Mouse (Mus musculus): ENCODE measurements around the gene Rab1b. TPM values are rescaled to one million over a fixed set of nuclear protein-coding genes. Genes with fewer than 3 reads are reported as not detected.

Gene Rab1b
- polyA plus RNA-seq, 1 experiment from 2014 or later, result 306 TPM

- Histone ChIP-seq H3K4me1 (ENCODE audit: insufficient read depth, low read length) (peaks cover 28% of the 10 kb centered on the region), H3K9ac (replicated peaks; ENCODE audit: low read length) (peak overlapping the region; percentile 94), H3K27me3 (ENCODE audit: insufficient read depth, low read length) (no peaks in the 10 kb centered on the region), H3K4me3 (ENCODE audit: low read length) (peak overlapping the region; percentile 88), H3K27ac (ENCODE audit: low read length) (peak overlapping the region; percentile 93), H3K36me3 (ENCODE audit: insufficient read depth, low read length) (peaks cover 61% of the 10 kb centered on the region), H3K4me2 (replicated peaks; ENCODE audit: low read depth, low read length) (peak overlapping the region; percentile 93), H3K9me3 (ENCODE audit: low read length) (no peaks in the 10 kb centered on the region)
- WGBS, result 5% methylated on average over 9 of the region's 9 CpGs
- ATAC-seq (ENCODE audit: low FRiP score, low TSS enrichment), result no peak
Measured at GRCm38 (mm10) chr19:5106074-5106473, 798 bp downstream of the Rab1b start.

- peaks cover 39% of the 10 kb centered on the region for H3K4me1 ChIP-seq (ENCODE audit: insufficient read depth, low read length)
Measured at GRCm38 (mm10) chr19:5098363-5099143, 8.3 kb downstream of the Rab1b start, which contains the start of gene Cnih2. Gene Cnih2, minus strand, starts transcription at chr19:5098521.

GRCm38 (mm10) chr19:5097521-5098362 lies 9.1 kb downstream of the Rab1b start:
- Histone ChIP-seq H3K9ac (replicated peaks; ENCODE audit: low read length) (peak overlapping the region; percentile 77), H3K9me3 (ENCODE audit: low read length) (no peaks in the 10 kb centered on the region), H3K4me3 (ENCODE audit: low read length) (peak overlapping the region; percentile 59), H3K4me1 (ENCODE audit: insufficient read depth, low read length) (peaks cover 39% of the 10 kb centered on the region), H3K36me3 (ENCODE audit: insufficient read depth, low read length) (peaks cover 32% of the 10 kb centered on the region), H3K4me2 (replicated peaks; ENCODE audit: low read depth, low read length) (peak overlapping the region; percentile 98), H3K27ac (ENCODE audit: low read length) (no peak overlapping the region), H3K27me3 (ENCODE audit: insufficient read depth, low read length) (no peaks in the 10 kb centered on the region)
- WGBS, result 4% methylated on average over 28 of the region's 31 CpGs
- ATAC-seq (ENCODE audit: low FRiP score, low TSS enrichment), result 0 out of 2 replicates have a peak, but pooled peaks have one; percentile 1

More at GRCm38 (mm10) chr19:5098363-5099143, 8.3 kb downstream of the Rab1b start, which contains the start of gene Cnih2:
- peak within 1 kb of the TSS; percentile 98 for H3K4me2 ChIP-seq (replicated peaks; ENCODE audit: low read depth, low read length)
- no peak within 1 kb of the TSS for H3K27ac ChIP-seq (ENCODE audit: low read length)
- no peaks in the 10 kb centered on the region for H3K9me3 ChIP-seq (ENCODE audit: low read length)
- H3K27me3 ChIP-seq (ENCODE audit: insufficient read depth, low read length), result no peaks in the 10 kb centered on the region
- ATAC-seq (ENCODE audit: low FRiP score, low TSS enrichment), result peak; percentile 80
- peak within 1 kb of the TSS; percentile 59 for H3K4me3 ChIP-seq (ENCODE audit: low read length)
- H3K36me3 ChIP-seq (ENCODE audit: insufficient read depth, low read length), result peaks cover 40% of the 10 kb centered on the region
- H3K9ac ChIP-seq (replicated peaks; ENCODE audit: low read length), result peak within 1 kb of the TSS; percentile 77
- WGBS, result 4% methylated on average over 40 of the region's 48 CpGs

- no peak for ATAC-seq (ENCODE audit: low FRiP score, low TSS enrichment)
- peaks cover 30% of the 10 kb centered on the region for H3K36me3 ChIP-seq (ENCODE audit: insufficient read depth, low read length)
- no peak overlapping the region for H3K4me2 ChIP-seq (replicated peaks; ENCODE audit: low read depth, low read length)
- H3K4me3 ChIP-seq (ENCODE audit: low read length), result no peak overlapping the region
- H3K9ac ChIP-seq (replicated peaks; ENCODE audit: low read length), result no peak overlapping the region
- H3K4me1 ChIP-seq (ENCODE audit: insufficient read depth, low read length), result peaks cover 39% of the 10 kb centered on the region
- H3K9me3 ChIP-seq (ENCODE audit: low read length), result no peaks in the 10 kb centered on the region
- no peak overlapping the region for H3K27ac ChIP-seq (ENCODE audit: low read length)
- WGBS, result 14% methylated on average over 9 of the region's 9 CpGs
- no peaks in the 10 kb centered on the region for H3K27me3 ChIP-seq (ENCODE audit: insufficient read depth, low read length)
Measured at GRCm38 (mm10) chr19:5095887-5096474, 10.9 kb downstream of the Rab1b start.

- Histone ChIP-seq H3K36me3 (ENCODE audit: insufficient read depth, low read length) (peaks cover 28% of the 10 kb centered on the region), H3K27ac (ENCODE audit: low read length) (no peak overlapping the region), H3K9ac (replicated peaks; ENCODE audit: low read length) (no peak overlapping the region), H3K4me2 (replicated peaks; ENCODE audit: low read depth, low read length) (no peak overlapping the region), H3K4me1 (ENCODE audit: insufficient read depth, low read length) (peaks cover 39% of the 10 kb centered on the region), H3K9me3 (ENCODE audit: low read length) (no peaks in the 10 kb centered on the region), H3K27me3 (ENCODE audit: insufficient read depth, low read length) (no peaks in the 10 kb centered on the region), H3K4me3 (ENCODE audit: low read length) (no peak overlapping the region)
- ATAC-seq (ENCODE audit: low FRiP score, low TSS enrichment), result peak; percentile 17; the same call in 1 of the 2 replicates
- 38% methylated on average over 11 of the region's 11 CpGs for WGBS
Measured at GRCm38 (mm10) chr19:5094746-5095417, 12.0 kb downstream of the Rab1b start.

GRCm38 (mm10) chr19:5094243-5094632 lies 12.6 kb downstream of the Rab1b start:
- WGBS, result under 1% methylated on average over 21 of the region's 21 CpGs
- H3K4me1 ChIP-seq (ENCODE audit: insufficient read depth, low read length), result peaks cover 42% of the 10 kb centered on the region

GRCm38 (mm10) chr19:5093481-5094242 lies 13.2 kb downstream of the Rab1b start:
- ATAC-seq (ENCODE audit: low FRiP score, low TSS enrichment), result no peak
- Histone ChIP-seq H3K4me2 (replicated peaks; ENCODE audit: low read depth, low read length) (no peak overlapping the region), H3K27ac (ENCODE audit: low read length) (no peak overlapping the region), H3K9ac (replicated peaks; ENCODE audit: low read length) (0 out of 2 replicates have a peak overlapping the region, but pooled peaks have one; percentile 32), H3K27me3 (ENCODE audit: insufficient read depth, low read length) (no peaks in the 10 kb centered on the region), H3K4me1 (ENCODE audit: insufficient read depth, low read length) (peaks cover 42% of the 10 kb centered on the region), H3K36me3 (ENCODE audit: insufficient read depth, low read length) (peaks cover 27% of the 10 kb centered on the region), H3K9me3 (ENCODE audit: low read length) (no peaks in the 10 kb centered on the region), H3K4me3 (ENCODE audit: low read length) (no peak overlapping the region)
- WGBS, result 67% methylated on average over 12 of the region's 12 CpGs

More at GRCm38 (mm10) chr19:5094243-5094632, 12.6 kb downstream of the Rab1b start:
- Histone ChIP-seq H3K4me2 (replicated peaks; ENCODE audit: low read depth, low read length) (no peak overlapping the region), H3K27me3 (ENCODE audit: insufficient read depth, low read length) (no peaks in the 10 kb centered on the region), H3K9ac (replicated peaks; ENCODE audit: low read length) (0 out of 2 replicates have a peak overlapping the region, but pooled peaks have one; percentile 32), H3K4me3 (ENCODE audit: low read length) (no peak overlapping the region), H3K36me3 (ENCODE audit: insufficient read depth, low read length) (peaks cover 27% of the 10 kb centered on the region), H3K27ac (ENCODE audit: low read length) (no peak overlapping the region), H3K9me3 (ENCODE audit: low read length) (no peaks in the 10 kb centered on the region)
- peak; percentile 27 for ATAC-seq (ENCODE audit: low FRiP score, low TSS enrichment)

- H3K4me1 ChIP-seq (ENCODE audit: insufficient read depth, low read length), result peaks cover 35% of the 10 kb centered on the region
- WGBS, result 84% methylated on average over 10 of the region's 10 CpGs
- H3K27ac ChIP-seq (ENCODE audit: low read length), result no peak overlapping the region
- no peaks in the 10 kb centered on the region for H3K27me3 ChIP-seq (ENCODE audit: insufficient read depth, low read length)
- no peaks in the 10 kb centered on the region for H3K9me3 ChIP-seq (ENCODE audit: low read length)
- H3K4me3 ChIP-seq (ENCODE audit: low read length), result no peak overlapping the region
- no peak overlapping the region for H3K9ac ChIP-seq (replicated peaks; ENCODE audit: low read length)
- H3K36me3 ChIP-seq (ENCODE audit: insufficient read depth, low read length), result peaks cover 27% of the 10 kb centered on the region
- no peak overlapping the region for H3K4me2 ChIP-seq (replicated peaks; ENCODE audit: low read depth, low read length)
- ATAC-seq (ENCODE audit: low FRiP score, low TSS enrichment), result no peak
Measured at GRCm38 (mm10) chr19:5092083-5092482, 14.8 kb downstream of the Rab1b start.

All from kidney, embryonic 16.5 days (tissue).